In genomic region chr12:52138296-52138695, GRCm38 (mm10) we compare ENCODE assay signal across 22 mouse cellular contexts. TPM values are rescaled to one million over a fixed set of nuclear protein-coding genes. Genes with fewer than 3 reads are reported as not detected.
DNase-seq lines count a peak whose midpoint lies in the region; ATAC-seq and TF ChIP-seq lines count a peak whose summit lies in the region.
"Had no signal": no experiment of that assay in that cellular context is flagged by ENCODE, and none has a peak within 500 bp of the region (broad histone marks: within the 10 kb centered on the region; RNA-seq: fewer than 3 reads in every experiment).

No protein-coding gene starts in this region.

- H3K4me1 ChIP-seq in forebrain, embryonic 11.5 days (replicated peaks; ENCODE audit: control insufficient read depth, insufficient read depth, low read length), result peaks cover 4% of the 10 kb centered on the region; the same call in 1 of the 2 replicates
- H3K4me1 ChIP-seq in forebrain, embryonic 10.5 days, result peaks cover 31% of the 10 kb centered on the region
- H3K4me1 ChIP-seq in forebrain, embryonic 13.5 days, result peaks cover 31% of the 10 kb centered on the region
- H3K4me1 ChIP-seq in forebrain, postnatal 0 days (ENCODE audit: insufficient read depth), result no peaks in the 10 kb centered on the region
- H3K4me1 ChIP-seq in kidney, embryonic 15.5 days, result no peaks in the 10 kb centered on the region
- H3K4me1 ChIP-seq: embryonic facial prominence, embryonic 12.5 days; heart, embryonic 12.5 days; intestine, embryonic 15.5 days had no signal

- DNase-seq in forebrain, embryonic 11.5 days (ENCODE audit: low spot score), result no peak
- no peak for DNase-seq in forebrain, embryonic 10.5 days (ENCODE audit: extremely low spot score, low spot score)
- peak; percentile 72 for DNase-seq in retina, postnatal 1 day
- no peak for DNase-seq in retina, embryonic 14.5 days (ENCODE audit: low spot score)
- DNase-seq in forebrain, postnatal 0 days, result peak; percentile 55
- DNase-seq: adrenal gland, postnatal 14 days; cerebellum, adult 11 months; cerebellum, adult 8-10 months; cerebellum, postnatal 14 days; embryo, embryonic 11 days; gastrocnemius, adult 2 months; gastrocnemius, postnatal 25 days had no signal

- H3K36me3 ChIP-seq in forebrain, embryonic 11.5 days (ENCODE audit: control insufficient read depth, insufficient read depth, low read length), result no peaks in the 10 kb centered on the region
- peaks cover 4% of the 10 kb centered on the region for H3K36me3 ChIP-seq in forebrain, embryonic 10.5 days (replicated peaks)
- no peaks in the 10 kb centered on the region for H3K36me3 ChIP-seq in forebrain, embryonic 13.5 days (ENCODE audit: poor library complexity, severe bottlenecking)
- no peaks in the 10 kb centered on the region for H3K36me3 ChIP-seq in forebrain, postnatal 0 days (ENCODE audit: insufficient read depth)
- no peaks in the 10 kb centered on the region for H3K36me3 ChIP-seq in kidney, embryonic 15.5 days
- H3K36me3 ChIP-seq: embryonic facial prominence, embryonic 12.5 days; hindbrain, embryonic 10.5 days; intestine, embryonic 15.5 days had no signal

- H3K4me3 ChIP-seq in forebrain, embryonic 11.5 days (ENCODE audit: low read depth, low read length), result no peak overlapping the region
- no peak overlapping the region for H3K4me3 ChIP-seq in forebrain, embryonic 10.5 days
- no peak overlapping the region for H3K4me3 ChIP-seq in forebrain, embryonic 13.5 days
- H3K4me3 ChIP-seq in forebrain, postnatal 0 days (ENCODE audit: low read depth, low read length), result no peak overlapping the region
- no peak overlapping the region for H3K4me3 ChIP-seq in kidney, embryonic 15.5 days (replicated peaks)
- H3K4me3 ChIP-seq: embryonic facial prominence, embryonic 12.5 days; gastrocnemius, adult 2 months; heart, embryonic 12.5 days; hindbrain, embryonic 10.5 days; intestine, embryonic 15.5 days had no signal

- H3K9ac ChIP-seq in forebrain, embryonic 11.5 days (ENCODE audit: low read length), result no peak overlapping the region
- no peak overlapping the region for H3K9ac ChIP-seq in forebrain, embryonic 13.5 days
- no peak overlapping the region for H3K9ac ChIP-seq in forebrain, postnatal 0 days
- no peak overlapping the region for H3K9ac ChIP-seq in kidney, embryonic 15.5 days
- H3K9ac ChIP-seq: embryonic facial prominence, embryonic 12.5 days; heart, embryonic 12.5 days; hindbrain, embryonic 14.5 days; intestine, embryonic 15.5 days had no signal

- no peak overlapping the region for H3K4me2 ChIP-seq in forebrain, embryonic 11.5 days (ENCODE audit: low read depth, low read length, severe bottlenecking)
- H3K4me2 ChIP-seq in forebrain, embryonic 13.5 days, result peak overlapping the region; percentile 9; the same call in 1 of the 2 replicates
- H3K4me2 ChIP-seq in forebrain, postnatal 0 days (ENCODE audit: low read depth), result 0 out of 2 replicates have a peak overlapping the region, but pooled peaks have one; percentile 10
- no peak overlapping the region for H3K4me2 ChIP-seq in kidney, embryonic 15.5 days
- H3K4me2 ChIP-seq: embryonic facial prominence, embryonic 12.5 days; heart, embryonic 12.5 days; hindbrain, embryonic 14.5 days; intestine, embryonic 15.5 days had no signal

- no peaks in the 10 kb centered on the region for H3K27me3 ChIP-seq in forebrain, embryonic 11.5 days (ENCODE audit: control insufficient read depth, insufficient read depth, low read length)
- H3K27me3 ChIP-seq in forebrain, embryonic 10.5 days (ENCODE audit: poor library complexity, severe bottlenecking), result no peaks in the 10 kb centered on the region
- no peaks in the 10 kb centered on the region for H3K27me3 ChIP-seq in forebrain, embryonic 13.5 days
- H3K27me3 ChIP-seq in forebrain, postnatal 0 days (ENCODE audit: insufficient read depth, low read length), result no peaks in the 10 kb centered on the region
- H3K27me3 ChIP-seq in kidney, embryonic 15.5 days, result no peaks in the 10 kb centered on the region
- H3K27me3 ChIP-seq: embryonic facial prominence, embryonic 12.5 days; heart, embryonic 12.5 days; intestine, embryonic 15.5 days; Patski had no signal

- H3K9me3 ChIP-seq in forebrain, embryonic 11.5 days (ENCODE audit: control insufficient read depth, low read length), result no peaks in the 10 kb centered on the region
- H3K9me3 ChIP-seq in forebrain, embryonic 10.5 days, result no peaks in the 10 kb centered on the region
- H3K9me3 ChIP-seq in forebrain, embryonic 13.5 days (replicated peaks), result no peaks in the 10 kb centered on the region
- no peaks in the 10 kb centered on the region for H3K9me3 ChIP-seq in forebrain, postnatal 0 days (ENCODE audit: low read length)
- H3K9me3 ChIP-seq in kidney, embryonic 15.5 days (replicated peaks), result no peaks in the 10 kb centered on the region
- H3K9me3 ChIP-seq: embryonic facial prominence, embryonic 12.5 days; heart, embryonic 12.5 days; hindbrain, embryonic 10.5 days; intestine, embryonic 15.5 days had no signal

- no peak for TF ChIP-seq CTCF in forebrain, postnatal 0 days (IDR thresholded peaks at IDR 0.05; ENCODE audit: low read depth)

- ATAC-seq in forebrain, embryonic 11.5 days (replicated peaks; ENCODE audit: low FRiP score), result peak; percentile 78
- ATAC-seq in forebrain, embryonic 13.5 days, result peak; percentile 95
- peak; percentile 97 for ATAC-seq in forebrain, postnatal 0 days
- ATAC-seq in kidney, embryonic 15.5 days (replicated peaks; ENCODE audit: low FRiP score), result no peak
- ATAC-seq in erythroblast, adult 5-6 weeks (replicated peaks; ENCODE audit: low FRiP score, poor library complexity, severe bottlenecking), result no peak
- ATAC-seq: activated CD4-positive, CD25-positive, alpha-beta regulatory T cell, adult 4 months; intestine, embryonic 15.5 days; Patski had no signal

- no peak overlapping the region for H3K27ac ChIP-seq in forebrain, embryonic 11.5 days (ENCODE audit: low read depth, low read length)
- no peak overlapping the region for H3K27ac ChIP-seq in forebrain, embryonic 10.5 days
- H3K27ac ChIP-seq in forebrain, embryonic 13.5 days, result peak overlapping the region; percentile 21; the same call in 1 of the 2 replicates
- H3K27ac ChIP-seq in forebrain, postnatal 0 days (ENCODE audit: low read depth, low read length), result no peak overlapping the region
- no peak overlapping the region for H3K27ac ChIP-seq in kidney, embryonic 15.5 days
- H3K27ac ChIP-seq: embryonic facial prominence, embryonic 12.5 days; gastrocnemius, adult 2 months; hindbrain, embryonic 10.5 days; hindbrain, embryonic 14.5 days; intestine, embryonic 15.5 days had no signal

- 40% methylated on average over 4 of the region's 4 CpGs for WGBS in forebrain, embryonic 11.5 days
- WGBS in forebrain, embryonic 10.5 days, result 62% methylated on average over 4 of the region's 4 CpGs
- 11% methylated on average over 4 of the region's 4 CpGs for WGBS in forebrain, embryonic 13.5 days
- 15% methylated on average over 4 of the region's 4 CpGs for WGBS in forebrain, postnatal 0 days
- 69% methylated on average over 4 of the region's 4 CpGs for WGBS in kidney, embryonic 15.5 days

RNA-seq across cellular contexts. Expression of gene Nubpl, which starts 40.8 kb away (rescaled TPM):
- polyA plus RNA-seq in forebrain, embryonic 11.5 days (2014; fragmentation: Nextera tagmentation; extraction: Ambion mirVana), result 18.6 and 19.4 TPM in 2 replicates
- polyA plus RNA-seq in forebrain, embryonic 10.5 days (2016; fragmentation: Nextera tagmentation; extraction: Ambion mirVana), result 20.9 and 21.2 TPM in 2 replicates
- 13.3 and 13.8 TPM in 2 replicates for polyA plus RNA-seq in forebrain, embryonic 13.5 days (2015; fragmentation: Nextera tagmentation; extraction: Ambion mirVana)
- total RNA-seq in forebrain, postnatal 0 days (2014; rRNA removed), result 4.9 and 5.9 TPM in 2 replicates
- 5.3 and 7.6 TPM in 2 replicates for polyA plus RNA-seq in forebrain, postnatal 0 days (2015; fragmentation: Nextera tagmentation; extraction: Ambion mirVana)
- 14.6 and 15.7 TPM in 2 replicates for polyA plus RNA-seq in kidney, embryonic 15.5 days (2015; fragmentation: Nextera tagmentation; extraction: Ambion mirVana)
- total RNA-seq in erythroblast, adult 5-6 weeks (2015; ENCODE audit: low replicate concordance), result 1.5 TPM in 2 replicates
- not detected in 2 replicates for total RNA-seq in erythroblast, adult 5-6 weeks (2017; ENCODE audit: low replicate concordance)

Comparison
In these comparisons a context has a peak if more than half of its experiments do, and no peak if none do; other contexts are left out.
1. DNase-seq: peak in retina, postnatal 1 day (single experiment) and forebrain, postnatal 0 days (single experiment); none in forebrain, embryonic 11.5 days (single experiment), forebrain, embryonic 10.5 days (single experiment) and retina, embryonic 14.5 days (single experiment).
2. H3K4me2 ChIP-seq: peak in forebrain, embryonic 13.5 days (single experiment) and forebrain, postnatal 0 days (single experiment); none in forebrain, embryonic 11.5 days (single experiment) and kidney, embryonic 15.5 days (single experiment).
3. ATAC-seq: peak in forebrain, embryonic 11.5 days (single experiment), forebrain, embryonic 13.5 days (single experiment) and forebrain, postnatal 0 days (single experiment); none in kidney, embryonic 15.5 days (single experiment) and erythroblast, adult 5-6 weeks (single experiment).